Mouse (Mus musculus): ENCODE data around the gene Bud23. TPM values are rescaled to one million over a fixed set of nuclear protein-coding genes. Genes with fewer than 3 reads are reported as not detected.
A peak's percentile ranks its signal among the peaks of the same experiment; 100 is the strongest.
"Not testable (repeated sequence)": the region's sequence is repeated elsewhere in the genome, so short reads cannot be mapped to it uniquely, and the experiment has no call there.

The Bud23 gene
- polyA plus RNA-seq, 1 experiment from 2014 or later = 38.3 TPM

- peaks cover 10% of the 10 kb centered on the region for H3K4me1 ChIP-seq (ENCODE audit: insufficient read depth)
- TF ChIP-seq EP300 (IDR thresholded peaks at IDR 0.05; ENCODE audit: low read depth) (peak; percentile 76), CTCF (IDR thresholded peaks at IDR 0.05; ENCODE audit: low read depth) (0 out of 2 replicates have a peak, but pooled peaks have one; percentile 6)
- peak; percentile 99 for ATAC-seq
- DNase-seq = peak; percentile 98
- peak within 1 kb of the TSS; percentile 87 for H3K4me3 ChIP-seq (ENCODE audit: low read depth, low read length)
- peak within 1 kb of the TSS; percentile 74 for H3K27ac ChIP-seq (ENCODE audit: low read depth)
- H3K36me3 ChIP-seq (replicated peaks; ENCODE audit: insufficient read depth, low read length) = peaks cover 26% of the 10 kb centered on the region
- H3K4me2 ChIP-seq (ENCODE audit: low read depth, low read length) = peak within 1 kb of the TSS; percentile 98
- 2% methylated on average over 52 of the region's 52 CpGs for WGBS (ENCODE audit: insufficient replicate concordance)
- H3K27me3 ChIP-seq (ENCODE audit: insufficient read depth, low read length) = no peaks in the 10 kb centered on the region
- H3K9me3 ChIP-seq (ENCODE audit: low read length) = 0 out of 2 replicates have a peak, but pooled peaks cover 2% of the 10 kb centered on the region
- peak within 1 kb of the TSS; percentile 91 for H3K9ac ChIP-seq (replicated peaks)
Observed at GRCm38 (mm10) chr5:135063629-135064381, 954 bp downstream of the Bud23 start, which contains the start of gene Dnajc30. Dnajc30 (plus strand) TSS chr5:135064202.

GRCm38 (mm10) chr5:135053356-135053755, 11.4 kb downstream of the Bud23 start:
- H3K4me1 ChIP-seq (ENCODE audit: insufficient read depth) = no peaks in the 10 kb centered on the region
- no peaks in the 10 kb centered on the region for H3K9me3 ChIP-seq (ENCODE audit: low read length)
- H3K9ac ChIP-seq (replicated peaks) = no peak overlapping the region
- DNase-seq (no peak), ATAC-seq (no peak)
- H3K27me3 ChIP-seq (ENCODE audit: insufficient read depth, low read length) = no peaks in the 10 kb centered on the region
- WGBS (ENCODE audit: insufficient replicate concordance) = 80% methylated on average over 12 of the region's 12 CpGs
- H3K36me3 ChIP-seq (replicated peaks; ENCODE audit: insufficient read depth, low read length) = peaks cover 26% of the 10 kb centered on the region
- no peak overlapping the region for H3K4me2 ChIP-seq (ENCODE audit: low read depth, low read length)
- no peak overlapping the region for H3K4me3 ChIP-seq (ENCODE audit: low read depth, low read length)
- no peak for TF ChIP-seq CTCF (IDR thresholded peaks at IDR 0.05; ENCODE audit: low read depth)
- TF ChIP-seq EP300 (IDR thresholded peaks at IDR 0.05; ENCODE audit: low read depth) = no peak
- H3K27ac ChIP-seq (ENCODE audit: low read depth) = no peak overlapping the region

- not testable (repeated sequence) for H3K27ac ChIP-seq (ENCODE audit: low read depth); H3K4me3 ChIP-seq (ENCODE audit: low read depth, low read length); H3K9me3 ChIP-seq (ENCODE audit: low read length); DNase-seq; H3K9ac ChIP-seq (replicated peaks); H3K27me3 ChIP-seq (ENCODE audit: insufficient read depth, low read length); H3K4me2 ChIP-seq (ENCODE audit: low read depth, low read length); H3K4me1 ChIP-seq (ENCODE audit: insufficient read depth); ATAC-seq
- peaks cover 14% of the 10 kb centered on the region for H3K36me3 ChIP-seq (replicated peaks; ENCODE audit: insufficient read depth, low read length)
- WGBS (ENCODE audit: insufficient replicate concordance) = 75% methylated on average over 6 of the region's 6 CpGs
Observed at GRCm38 (mm10) chr5:135049268-135049667, 15.5 kb downstream of the Bud23 start.

- no peak for DNase-seq
- no peaks in the 10 kb centered on the region for H3K4me1 ChIP-seq (ENCODE audit: insufficient read depth)
- no peak overlapping the region for H3K4me2 ChIP-seq (ENCODE audit: low read depth, low read length)
- H3K27ac ChIP-seq (ENCODE audit: low read depth) = no peak overlapping the region
- WGBS (ENCODE audit: insufficient replicate concordance) = 77% methylated on average over 5 of the region's 5 CpGs
- peaks cover 7% of the 10 kb centered on the region for H3K36me3 ChIP-seq (replicated peaks; ENCODE audit: insufficient read depth, low read length)
- no peak overlapping the region for H3K9ac ChIP-seq (replicated peaks)
- H3K9me3 ChIP-seq (ENCODE audit: low read length) = no peaks in the 10 kb centered on the region
- TF ChIP-seq CTCF (IDR thresholded peaks at IDR 0.05; ENCODE audit: low read depth) (no peak), EP300 (IDR thresholded peaks at IDR 0.05; ENCODE audit: low read depth) (no peak)
- no peak overlapping the region for H3K4me3 ChIP-seq (ENCODE audit: low read depth, low read length)
- no peaks in the 10 kb centered on the region for H3K27me3 ChIP-seq (ENCODE audit: insufficient read depth, low read length)
- no peak for ATAC-seq
Observed at GRCm38 (mm10) chr5:135048539-135048938, 16.2 kb downstream of the Bud23 start.

DNA sequence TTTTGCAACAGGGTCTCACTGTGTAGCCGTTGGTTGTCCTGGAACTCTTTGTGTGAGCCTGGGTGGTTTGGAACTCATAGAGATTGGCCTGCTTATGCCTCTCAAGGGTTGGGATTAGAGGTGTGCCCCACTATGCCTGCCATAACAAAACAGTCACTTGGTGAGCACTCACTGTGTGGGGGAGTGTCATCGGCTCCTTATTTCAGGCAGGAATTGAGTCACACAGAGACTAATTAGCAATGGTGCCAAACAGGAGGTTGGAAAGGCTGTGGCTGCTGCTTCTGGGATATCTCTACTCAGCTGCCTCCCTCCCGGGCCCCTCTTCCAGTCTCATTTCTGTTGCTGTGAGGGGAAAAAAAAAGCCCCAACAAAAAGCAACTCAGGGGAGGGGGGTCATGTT, 20.2 kb downstream of the Bud23 start:
- no peak overlapping the region for H3K4me3 ChIP-seq (ENCODE audit: low read depth, low read length)
- no peak for ATAC-seq
- DNase-seq = no peak
- peaks cover 5% of the 10 kb centered on the region; the same call in 1 of the 2 replicates for H3K36me3 ChIP-seq (replicated peaks; ENCODE audit: insufficient read depth, low read length)
- TF ChIP-seq EP300 (IDR thresholded peaks at IDR 0.05; ENCODE audit: low read depth) (no peak), CTCF (IDR thresholded peaks at IDR 0.05; ENCODE audit: low read depth) (no peak)
- H3K9ac ChIP-seq (replicated peaks) = no peak overlapping the region
- no peak overlapping the region for H3K4me2 ChIP-seq (ENCODE audit: low read depth, low read length)
- H3K4me1 ChIP-seq (ENCODE audit: insufficient read depth) = peaks cover 15% of the 10 kb centered on the region
- no peaks in the 10 kb centered on the region for H3K9me3 ChIP-seq (ENCODE audit: low read length)
- H3K27ac ChIP-seq (ENCODE audit: low read depth) = no peak overlapping the region
- no peaks in the 10 kb centered on the region for H3K27me3 ChIP-seq (ENCODE audit: insufficient read depth, low read length)
- WGBS (ENCODE audit: insufficient replicate concordance) = 63% methylated on average over 3 of the region's 3 CpGs

DNA sequence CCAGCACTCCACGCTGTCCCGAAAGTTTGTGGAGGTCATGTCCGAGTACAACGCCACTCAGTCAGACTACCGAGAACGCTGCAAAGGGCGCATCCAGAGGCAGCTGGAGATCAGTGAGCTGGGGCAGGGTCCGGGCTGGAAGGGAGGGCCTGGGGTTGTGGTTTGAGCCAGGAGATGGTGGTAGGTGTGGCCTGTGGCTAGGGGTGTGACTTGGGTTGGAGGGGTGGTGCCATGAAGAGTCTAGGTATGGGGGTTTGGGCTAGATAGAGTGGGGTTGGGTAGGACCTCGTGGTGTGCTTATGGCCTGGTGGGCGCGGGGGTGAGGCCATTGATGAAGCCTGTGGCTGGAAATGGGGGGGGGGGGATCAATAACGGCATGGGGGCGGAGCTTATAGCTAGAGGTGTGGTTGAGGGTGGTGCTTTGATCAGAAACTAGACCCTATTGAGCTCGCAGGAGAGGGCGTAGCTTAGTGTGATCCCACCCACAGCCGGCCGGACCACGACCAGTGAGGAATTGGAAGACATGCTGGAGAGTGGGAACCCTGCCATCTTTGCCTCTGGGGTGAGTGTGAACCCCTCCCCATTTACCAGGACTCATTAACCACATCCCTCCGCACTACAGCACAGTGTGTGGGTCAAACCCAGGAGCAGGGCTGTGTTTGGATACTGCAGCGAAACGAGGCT, 22.5 kb downstream of the Bud23 start:
- H3K4me3 ChIP-seq (ENCODE audit: low read depth, low read length) = no peak overlapping the region
- peaks cover 5% of the 10 kb centered on the region; the same call in 1 of the 2 replicates for H3K36me3 ChIP-seq (replicated peaks; ENCODE audit: insufficient read depth, low read length)
- DNase-seq (peak; percentile 52), ATAC-seq (peak; percentile 81)
- H3K27me3 ChIP-seq (ENCODE audit: insufficient read depth, low read length) = no peaks in the 10 kb centered on the region
- WGBS (ENCODE audit: insufficient replicate concordance) = 55% methylated on average over 18 of the region's 21 CpGs
- peak overlapping the region; percentile 51 for H3K4me2 ChIP-seq (ENCODE audit: low read depth, low read length)
- TF ChIP-seq EP300 (IDR thresholded peaks at IDR 0.05; ENCODE audit: low read depth) = no peak
- no peak for TF ChIP-seq CTCF (IDR thresholded peaks at IDR 0.05; ENCODE audit: low read depth)
- H3K9me3 ChIP-seq (ENCODE audit: low read length) = no peaks in the 10 kb centered on the region
- H3K9ac ChIP-seq (replicated peaks) = no peak overlapping the region
- peak overlapping the region; percentile 34; the same call in 1 of the 2 replicates for H3K27ac ChIP-seq (ENCODE audit: low read depth)
- H3K4me1 ChIP-seq (ENCODE audit: insufficient read depth) = peaks cover 15% of the 10 kb centered on the region
